Mouse (Mus musculus): ENCODE data around the gene Rassf5.

DNA sequence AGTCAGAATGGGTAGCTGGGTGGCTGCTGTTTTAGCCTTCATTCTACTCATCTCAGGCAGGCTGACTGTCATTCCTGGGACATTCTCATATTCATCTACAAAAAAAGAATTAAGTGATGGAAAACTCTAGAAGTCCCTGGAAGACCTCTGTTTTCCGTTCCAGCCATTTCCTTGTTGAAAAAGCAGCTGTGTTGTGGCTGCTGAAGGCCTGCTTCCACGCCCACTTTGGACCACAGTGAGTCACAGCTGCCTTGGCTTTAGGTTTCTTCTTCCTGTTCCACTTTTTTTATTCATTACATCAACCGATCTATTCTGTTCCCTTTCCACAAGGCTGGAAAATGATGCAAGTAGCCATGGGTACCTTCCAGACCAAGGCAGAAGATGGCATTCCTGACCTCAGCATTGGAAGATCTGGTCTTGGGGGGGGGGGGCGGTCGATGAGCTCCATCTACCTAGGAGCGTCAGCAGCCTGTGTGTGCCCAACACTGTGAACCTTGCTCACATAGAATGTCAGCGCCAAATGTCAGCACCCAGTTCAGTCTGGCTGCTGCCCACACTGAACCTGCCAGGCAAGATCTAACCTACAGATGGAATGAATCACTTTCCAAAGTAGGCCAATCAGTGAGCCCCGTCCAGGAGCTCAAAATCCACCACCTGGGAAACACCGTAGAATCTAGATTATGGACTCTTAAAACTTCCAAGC lies 60.7 kb downstream of the Rassf5 start:
- no peak for TF ChIP-seq POLR2A (IDR thresholded peaks at IDR 0.05; ENCODE audit: borderline replicate concordance, insufficient read depth, low read length)
- no peak for TF ChIP-seq CTCF (IDR thresholded peaks at IDR 0.05; ENCODE audit: borderline replicate concordance, insufficient read depth, low read depth, low read length)

All from cerebellum, adult 2 months (tissue).